In genomic region chr7:139389213-139389761, GRCm38 (mm10) we compare ENCODE assay signal across 8 mouse cellular contexts. TPM values are rescaled to one million over a fixed set of nuclear protein-coding genes. Genes with fewer than 3 reads are reported as not detected.
DNase-seq lines count a peak whose midpoint lies in the region; ATAC-seq and TF ChIP-seq lines count a peak whose summit lies in the region.

No protein-coding gene starts in this region.

- H3K4me1 ChIP-seq in thymus, adult 2 months (replicated peaks; ENCODE audit: control insufficient read depth, insufficient read depth, low read length) = peaks cover 16% of the 10 kb centered on the region
- peaks cover 32% of the 10 kb centered on the region for H3K4me1 ChIP-seq in hindbrain, embryonic 12.5 days
- peaks cover 33% of the 10 kb centered on the region for H3K4me1 ChIP-seq in liver, embryonic 15.5 days (replicated peaks)
- peaks cover 41% of the 10 kb centered on the region for H3K4me1 ChIP-seq in stomach, embryonic 15.5 days

- peak; percentile 74 for ATAC-seq in hindbrain, embryonic 12.5 days (ENCODE audit: low FRiP score)
- peak; percentile 10 for ATAC-seq in liver, embryonic 15.5 days (ENCODE audit: insufficient read depth)
- no peak for ATAC-seq in stomach, embryonic 15.5 days (ENCODE audit: insufficient read depth, low FRiP score, low read depth)

- no peak overlapping the region for H3K27ac ChIP-seq in thymus, adult 2 months (ENCODE audit: control insufficient read depth, insufficient read depth, low read length)
- peak overlapping the region; percentile 76 for H3K27ac ChIP-seq in hindbrain, embryonic 12.5 days
- peak overlapping the region; percentile 65 for H3K27ac ChIP-seq in liver, embryonic 15.5 days (replicated peaks)
- H3K27ac ChIP-seq in stomach, embryonic 15.5 days = peak overlapping the region; percentile 78

- H3K9ac ChIP-seq in hindbrain, embryonic 12.5 days = peak overlapping the region; percentile 89
- H3K9ac ChIP-seq in liver, embryonic 15.5 days = peak overlapping the region; percentile 85
- peak overlapping the region; percentile 95 for H3K9ac ChIP-seq in stomach, embryonic 15.5 days

- WGBS in thymus, adult 2 months = 3% methylated on average over 53 of the region's 53 CpGs
- whole genome bisulfite sequencing in hindbrain, embryonic 12.5 days = 2% methylated on average over 49 of the region's 53 CpGs
- under 1% methylated on average over 45 of the region's 53 CpGs for WGBS in liver, embryonic 15.5 days (ENCODE audit: insufficient replicate concordance)
- under 1% methylated on average over 51 of the region's 53 CpGs for WGBS in stomach, embryonic 15.5 days

- TF ChIP-seq CTCF in thymus, adult 2 months (IDR thresholded peaks at IDR 0.05; ENCODE audit: borderline replicate concordance, control insufficient read depth, extremely low read depth, insufficient read depth, low read length, poor library complexity) = no peak

- H3K4me3 ChIP-seq in thymus, adult 2 months (ENCODE audit: control insufficient read depth, insufficient read depth, low read length) = peak overlapping the region; percentile 61
- H3K4me3 ChIP-seq in hindbrain, embryonic 12.5 days = peak overlapping the region; percentile 91
- peak overlapping the region; percentile 73 for H3K4me3 ChIP-seq in liver, embryonic 15.5 days (replicated peaks)
- H3K4me3 ChIP-seq in stomach, embryonic 15.5 days (replicated peaks) = peak overlapping the region; percentile 91

- peak; percentile 36 to 53 for DNase-seq in adrenal gland, postnatal 36 days
- DNase-seq in adrenal gland, adult 8-10 months = no peak
- no peak for DNase-seq in thymus, adult 2 months
- no peak for DNase-seq in thymus, postnatal 4 days
- DNase-seq in thymus, postnatal 14 days = no peak

- no peaks in the 10 kb centered on the region for H3K27me3 ChIP-seq in thymus, adult 2 months (ENCODE audit: control insufficient read depth, insufficient read depth, low read length)
- no peaks in the 10 kb centered on the region for H3K27me3 ChIP-seq in hindbrain, embryonic 12.5 days
- peaks cover 10% of the 10 kb centered on the region for H3K27me3 ChIP-seq in liver, embryonic 15.5 days
- no peaks in the 10 kb centered on the region for H3K27me3 ChIP-seq in stomach, embryonic 15.5 days (replicated peaks)

- H3K9me3 ChIP-seq in hindbrain, embryonic 12.5 days (replicated peaks) = no peaks in the 10 kb centered on the region
- H3K9me3 ChIP-seq in liver, embryonic 15.5 days (replicated peaks) = no peaks in the 10 kb centered on the region
- H3K9me3 ChIP-seq in stomach, embryonic 15.5 days = no peaks in the 10 kb centered on the region

- no peaks in the 10 kb centered on the region for H3K36me3 ChIP-seq in thymus, adult 2 months (ENCODE audit: control insufficient read depth, insufficient read depth, low read length)
- H3K36me3 ChIP-seq in hindbrain, embryonic 12.5 days = no peaks in the 10 kb centered on the region
- H3K36me3 ChIP-seq in liver, embryonic 15.5 days (replicated peaks) = no peaks in the 10 kb centered on the region
- no peaks in the 10 kb centered on the region for H3K36me3 ChIP-seq in stomach, embryonic 15.5 days

- TF ChIP-seq POLR2A in thymus, adult 2 months (IDR thresholded peaks at IDR 0.05; ENCODE audit: control insufficient read depth, extremely low read depth, insufficient read depth, low read length, poor library complexity) = no peak

- peak overlapping the region; percentile 88 for H3K4me2 ChIP-seq in hindbrain, embryonic 12.5 days (replicated peaks)
- peak overlapping the region; percentile 97 for H3K4me2 ChIP-seq in liver, embryonic 15.5 days
- peak overlapping the region; percentile 83 for H3K4me2 ChIP-seq in stomach, embryonic 15.5 days

RNA-seq across cellular contexts. Expression of gene Inpp5a, which starts 0.4 kb away (rescaled TPM):
- 10 to 100 TPM; 84.4 to 85.9 TPM for total RNA-seq in adrenal gland, postnatal 36 days (2021)
- total RNA-seq in adrenal gland, adult 8-10 months (2022) = 10 to 100 TPM; 85.2 to 98.8 (median 89.6) TPM
- polyA plus RNA-seq in thymus, adult 2 months (2012; rRNA removed) = 15.8 and 17.9 TPM in 2 replicates
- polyA plus RNA-seq in hindbrain, embryonic 12.5 days (2016; fragmentation: Nextera tagmentation; extraction: Ambion mirVana) = 26.1 and 26.4 TPM in 2 replicates
- polyA plus RNA-seq in liver, embryonic 15.5 days (2015; fragmentation: Nextera tagmentation; extraction: Ambion mirVana) = 4.1 and 5.0 TPM in 2 replicates
- 35.0 and 35.7 TPM in 2 replicates for polyA plus RNA-seq in stomach, embryonic 15.5 days (2015; fragmentation: Nextera tagmentation; extraction: Ambion mirVana)

Comparison
In these comparisons a context has a peak if more than half of its experiments do, and no peak if none do; other contexts are left out.
1. DNase-seq: peak in adrenal gland, postnatal 36 days (2 of 2); none in adrenal gland, adult 8-10 months (single experiment), thymus, adult 2 months (single experiment), thymus, postnatal 4 days (single experiment) and thymus, postnatal 14 days (single experiment).
2. Peak in every context shown above with its lines, with median percentiles within 50 percentile points of each other: H3K4me3 ChIP-seq, H3K4me2 ChIP-seq and H3K9ac ChIP-seq.